Mouse (Mus musculus) testis, adult 10 weeks (tissue): ENCODE measurements around the gene Sag. TPM values are rescaled to one million over a fixed set of nuclear protein-coding genes. Genes with fewer than 3 reads are reported as not detected.

ENCODE experiments used
- polyA plus RNA-seq: library from polyadenylated mRNA; stranded (reverse); fragments of 350-450 nt; fragmentation: Illumina TruSeq; extraction: RNeasy Lipid Tissue Mini Kit (QIAGEN cat#74804); gene quantifications from one replicate; pipeline ENCODE4 v1.2.3, GENCODE M21; 2014; ENCODE audit warnings: low read depth, low replicate concordance

The Sag gene
- 3.2 TPM for polyA plus RNA-seq

DNA sequence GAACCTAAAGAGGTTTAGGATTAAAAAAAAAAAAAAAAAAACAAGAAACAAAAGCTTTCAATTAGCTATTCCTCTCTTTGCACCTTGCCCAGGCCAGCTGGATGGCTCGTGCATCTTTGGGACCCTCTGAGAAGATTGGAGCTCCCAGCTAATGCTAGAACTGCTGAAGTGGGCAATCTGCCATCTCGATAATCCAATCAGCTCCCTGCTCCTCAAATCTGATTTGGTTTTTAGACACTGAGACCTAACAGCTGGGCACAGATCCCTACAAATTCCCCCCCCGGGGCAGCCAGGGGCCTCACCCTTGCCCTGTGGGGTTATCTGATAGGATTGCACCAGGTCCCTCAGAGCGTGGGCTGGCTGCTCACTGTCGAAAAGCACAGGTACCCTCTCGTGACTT, at the start of gene Sag:
Sag (plus strand) TSS at position 105 of the 400 bp plus-strand sequence.

DNA sequence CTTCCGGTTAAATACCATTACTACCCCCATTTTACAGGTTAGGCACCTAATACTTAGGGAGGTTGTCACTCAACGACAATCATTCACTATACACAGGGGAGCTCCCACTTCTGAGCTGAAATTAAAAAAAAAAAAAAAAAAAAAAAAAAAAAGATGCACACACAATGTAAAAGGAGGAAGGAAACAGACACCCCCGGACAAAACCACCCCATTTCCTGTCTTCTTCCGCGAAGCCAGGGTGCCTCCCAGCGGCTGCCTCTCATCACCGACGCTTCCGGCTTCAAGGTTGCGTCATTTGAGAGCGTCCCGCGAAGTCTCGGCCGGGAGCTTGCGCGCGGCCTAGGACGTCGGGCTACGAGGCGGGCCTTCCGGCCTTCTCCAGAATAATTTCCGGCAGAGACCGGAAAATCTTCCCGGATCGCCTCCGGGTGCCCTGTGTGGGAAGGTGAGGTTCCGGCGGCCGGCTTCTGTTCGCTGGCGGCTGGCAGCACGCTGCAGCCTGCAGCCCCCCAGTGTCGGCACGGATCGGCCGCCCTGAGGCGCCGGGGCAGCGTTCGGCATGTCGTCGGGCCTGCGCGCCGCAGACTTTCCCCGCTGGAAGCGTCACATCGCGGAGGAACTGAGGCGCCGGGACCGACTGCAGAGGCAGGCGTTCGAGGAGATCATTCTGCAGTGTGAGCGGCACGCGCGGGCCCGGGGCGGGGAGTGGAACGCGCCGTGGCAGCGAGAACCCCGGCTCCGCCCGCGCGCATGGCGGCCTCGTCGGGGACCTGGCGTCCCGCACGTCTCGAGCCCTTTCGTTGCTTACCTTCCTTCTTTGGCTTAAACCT, 47.6 kb upstream of the Sag start, which contains the start of gene Atg16l1:
Atg16l1 (plus strand) TSS at position 230 of the 830 bp plus-strand sequence.

DNA sequence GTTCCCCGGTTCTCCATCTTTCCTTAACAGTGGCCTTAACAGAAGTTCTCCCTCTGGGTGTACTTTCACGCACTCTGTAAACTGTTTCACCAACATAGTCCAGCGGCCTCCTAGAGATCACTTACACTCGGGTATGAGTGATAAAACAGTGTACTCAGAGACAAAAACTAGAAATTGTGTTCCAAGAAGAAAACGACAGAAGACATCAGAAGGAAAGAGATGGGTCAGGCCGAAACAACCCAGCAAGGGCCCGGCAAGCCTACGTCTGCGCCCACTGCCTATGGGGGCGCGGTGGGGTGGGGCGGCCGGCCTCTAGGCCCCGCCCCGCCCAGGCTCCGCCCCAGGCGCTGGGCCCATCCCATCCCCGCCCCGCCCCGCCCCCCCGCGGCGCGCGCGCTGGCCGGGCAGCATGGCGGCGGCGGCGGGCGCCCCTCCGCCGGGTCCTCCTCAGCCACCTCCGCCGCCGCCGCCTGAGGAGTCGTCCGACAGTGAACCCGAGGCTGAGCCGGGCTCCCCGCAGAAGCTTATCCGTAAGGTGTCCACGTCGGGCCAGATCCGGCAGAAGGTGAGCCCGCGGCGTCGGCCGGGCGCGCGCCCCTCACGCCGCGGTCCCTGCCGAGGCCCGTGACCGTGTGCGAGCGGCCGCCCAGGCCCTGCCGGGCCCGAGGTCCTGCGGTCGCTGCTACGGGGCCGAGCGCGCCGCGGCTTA, 49.6 kb downstream of the Sag start, which contains the start of gene Dgkd:
Dgkd (plus strand) TSS at position 396 of the 709 bp plus-strand sequence.

Other genes starting within 250 kb of the Sag start
- 0.07 TPM for gene Ngef, start 229.8 kb upstream of the Sag start, polyA plus RNA-seq
- 3.3 TPM for gene Inpp5d, start 183.4 kb upstream of the Sag start, polyA plus RNA-seq
- gene Atg16l1, start 47.8 kb upstream of the Sag start, polyA plus RNA-seq, result 8.7 TPM
- gene Dgkd, start 49.6 kb downstream of the Sag start, polyA plus RNA-seq, result 138 TPM
- gene Usp40, start 204.9 kb downstream of the Sag start, polyA plus RNA-seq, result 23.4 TPM